Mouse (Mus musculus) induced T-regulatory cell, adult 2 months (primary cell): ENCODE measurements around the gene Rabgap1l.

ENCODE experiments used
- DNase-seq: peaks from one replicate; pipeline ENCODE4 v3.0.0-alpha.2; 2012; ENCODE audit warnings: low read depth

Rabgap1l gene

DNA sequence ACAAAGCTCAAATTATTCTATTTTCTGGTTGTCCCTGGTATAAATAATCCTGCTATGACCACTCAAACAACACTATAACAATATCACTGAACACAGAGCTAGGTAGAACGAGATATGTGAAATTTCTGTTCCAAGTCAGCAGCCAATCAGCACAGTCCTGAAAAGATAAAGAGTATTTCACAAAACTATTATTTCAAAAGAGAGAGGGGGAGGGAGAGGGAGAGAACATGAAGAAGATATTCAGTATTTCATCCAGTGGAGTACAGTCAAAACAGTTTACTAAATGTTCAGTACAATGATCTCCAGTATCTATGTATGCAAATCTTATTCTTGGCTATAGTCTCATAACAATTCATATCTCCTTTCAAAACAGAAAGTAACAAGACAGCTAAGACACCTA is 5.1 kb downstream of the Rabgap1l start:
- peak; percentile 55 for DNase-seq

DNA sequence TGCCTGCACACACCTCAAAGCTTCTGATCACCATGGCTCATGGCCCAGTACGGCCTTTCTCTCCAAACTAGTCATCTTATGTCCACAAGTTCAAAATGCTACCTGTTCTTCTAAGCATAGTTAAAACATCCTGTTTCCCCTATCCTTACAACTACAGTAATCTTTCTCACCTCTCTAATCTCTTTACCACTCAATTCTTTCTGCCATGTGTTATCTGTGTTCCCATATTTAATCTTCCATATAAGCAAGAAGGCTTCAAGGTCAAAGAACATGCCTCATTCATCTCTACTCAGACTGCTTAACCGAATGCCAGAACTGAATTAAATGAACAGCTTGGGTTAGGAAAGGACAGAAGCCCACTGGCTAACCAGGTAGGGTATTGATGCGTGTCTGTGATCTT is 5.8 kb downstream of the Rabgap1l start:
- DNase-seq: peak; percentile 58

- peak; percentile 70 for DNase-seq
Observed at GRCm38 (mm10) chr1:160786571-160786970, 6.4 kb downstream of the Rabgap1l start.

- DNase-seq: peak; percentile 55
Observed at GRCm38 (mm10) chr1:160785681-160786225, 7.3 kb downstream of the Rabgap1l start.

DNA sequence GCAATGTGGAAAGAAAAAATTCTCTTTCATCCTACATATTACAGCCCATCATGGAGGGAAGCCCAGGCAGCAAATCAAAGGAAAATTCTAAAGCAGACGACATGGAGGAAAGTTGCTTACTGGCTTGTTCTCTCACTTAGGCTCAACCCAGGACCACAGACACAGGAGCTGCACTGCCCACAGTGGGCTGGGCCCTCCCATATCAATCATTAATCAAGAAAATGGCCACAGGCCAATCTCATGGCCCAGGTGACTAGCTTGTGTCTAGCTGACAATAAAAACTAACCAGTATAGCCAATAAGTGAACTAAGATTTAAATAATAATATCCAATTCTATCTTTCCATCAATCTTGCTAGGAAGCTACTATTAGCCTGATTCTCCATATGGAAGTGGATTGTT is 8.9 kb downstream of the Rabgap1l start:
- DNase-seq: no peak

GRCm38 (mm10) chr1:160774166-160774565 is 18.8 kb downstream of the Rabgap1l start:
- DNase-seq: no peak

- no peak for DNase-seq
Observed at GRCm38 (mm10) chr1:160765565-160765964, 27.4 kb downstream of the Rabgap1l start.

GRCm38 (mm10) chr1:160758243-160758642 is 34.8 kb downstream of the Rabgap1l start:
- DNase-seq: peak; percentile 79

GRCm38 (mm10) chr1:160755359-160755758 is 37.7 kb downstream of the Rabgap1l start:
- no peak for DNase-seq

GRCm38 (mm10) chr1:160750629-160751028 is 42.4 kb downstream of the Rabgap1l start:
- DNase-seq: no peak

DNA sequence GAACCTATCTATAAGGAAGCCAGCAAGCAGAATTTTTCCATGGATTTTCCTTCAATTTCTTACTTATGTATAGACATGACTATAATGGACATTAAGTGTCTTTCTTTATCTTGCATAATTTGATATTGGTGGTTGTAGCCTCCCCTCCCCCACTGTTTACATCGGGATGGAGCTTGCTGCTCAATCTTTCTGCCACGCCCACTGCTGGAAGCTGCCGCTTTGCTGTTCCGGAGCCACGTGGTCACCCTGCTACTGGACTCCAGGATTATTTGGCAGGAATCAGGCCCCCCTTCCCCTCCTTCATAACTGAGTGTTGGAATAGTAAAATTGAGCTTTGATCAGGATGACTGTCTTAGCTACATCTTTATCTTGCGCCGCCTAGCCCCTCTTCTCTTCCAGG is 46.2 kb downstream of the Rabgap1l start:
- DNase-seq: no peak

DNA sequence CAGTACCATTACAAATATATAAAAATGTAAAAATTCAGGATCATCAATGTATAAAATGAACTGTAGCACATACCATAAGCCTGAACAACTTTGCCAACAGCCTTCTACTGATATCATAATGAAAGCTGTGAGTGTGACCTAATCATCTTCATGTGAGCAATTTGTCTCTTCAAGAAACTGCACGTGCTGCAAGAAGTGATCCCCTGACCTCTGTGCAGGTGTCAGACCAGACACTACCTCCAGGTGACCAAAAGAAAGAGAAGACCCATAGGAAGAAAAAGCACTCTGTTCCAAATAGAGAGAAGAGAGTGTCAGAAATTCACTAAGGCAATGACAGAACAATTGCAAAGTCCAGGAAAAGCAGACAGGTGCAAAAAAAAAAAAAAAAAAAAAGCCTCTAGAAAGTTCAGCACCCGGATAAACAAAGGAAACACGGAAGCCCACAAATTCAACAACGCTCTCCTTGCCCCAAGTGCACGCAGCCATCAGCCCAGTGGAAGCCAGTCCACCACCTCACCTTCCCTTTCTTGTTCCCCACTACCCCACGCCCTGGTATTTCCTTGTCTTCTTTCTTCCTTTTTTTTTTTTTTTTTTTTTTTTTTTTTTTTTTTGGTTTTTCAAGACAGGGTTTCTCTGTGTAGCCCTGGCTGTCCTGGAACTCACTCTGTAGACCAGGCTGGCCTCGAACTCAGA is 47.6 kb downstream of the Rabgap1l start:
- no peak for DNase-seq

DNA sequence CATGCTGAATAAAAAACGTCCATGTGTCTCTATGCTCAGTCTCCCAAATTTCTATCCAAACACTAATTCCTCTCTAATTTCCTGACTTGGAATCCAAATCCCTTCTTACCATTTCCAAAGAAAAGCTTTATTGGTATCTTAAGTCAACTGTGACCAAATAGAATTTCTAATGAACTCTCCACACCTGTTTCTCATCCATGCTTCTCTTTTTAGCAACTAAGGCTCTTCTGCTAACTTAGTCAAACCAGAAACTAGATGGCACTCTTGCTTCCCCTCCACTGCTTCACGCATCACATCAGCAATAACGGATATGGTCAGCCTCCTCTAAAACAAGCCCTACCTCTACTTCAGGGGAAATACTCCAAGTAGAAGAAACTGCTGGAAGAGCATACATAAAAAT is 49.0 kb downstream of the Rabgap1l start:
- DNase-seq: peak; percentile 26

GRCm38 (mm10) chr1:160743229-160743628 is 49.8 kb downstream of the Rabgap1l start:
- peak; percentile 86 for DNase-seq

- DNase-seq: no peak
Observed at GRCm38 (mm10) chr1:160740650-160741049, 52.4 kb downstream of the Rabgap1l start.

DNA sequence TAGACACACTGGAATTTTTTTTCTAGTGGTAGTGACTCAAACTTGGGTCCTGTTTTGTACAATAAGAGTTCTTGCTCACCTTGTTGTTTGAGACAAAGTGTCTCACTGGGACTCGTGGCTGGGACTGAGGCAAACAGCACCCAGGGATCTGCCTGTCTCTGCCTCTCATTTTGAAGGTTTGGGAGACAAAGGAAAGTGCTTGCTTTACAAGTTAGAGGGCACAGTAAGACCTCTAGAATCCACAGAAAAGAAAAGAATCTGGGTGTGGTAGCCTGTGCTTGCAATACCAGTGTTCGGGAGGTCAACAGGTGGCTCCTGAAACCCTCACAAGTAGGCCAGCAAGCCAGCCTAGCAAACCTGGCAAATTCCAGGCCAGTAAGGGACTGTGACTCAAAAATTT is 58.3 kb downstream of the Rabgap1l start:
- DNase-seq: no peak

DNA sequence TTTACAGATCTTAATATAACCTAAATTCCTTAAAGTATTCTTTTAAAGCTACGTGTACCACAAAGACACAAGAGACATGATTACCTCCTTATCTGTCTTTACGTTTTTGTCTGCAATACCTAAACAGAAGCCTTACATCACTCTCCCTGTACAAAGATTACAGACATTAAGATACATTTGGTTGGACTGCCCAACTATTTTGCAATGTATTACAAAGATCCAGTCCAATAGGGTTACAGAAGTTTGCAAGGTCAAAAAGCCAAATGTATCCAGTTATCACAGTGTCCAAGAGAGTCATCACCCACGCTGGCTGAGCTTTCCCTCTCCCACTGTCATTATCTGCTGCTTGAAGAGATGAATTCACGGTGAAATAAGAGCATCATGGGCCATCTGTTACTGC is 63.1 kb downstream of the Rabgap1l start:
- DNase-seq: no peak

DNA sequence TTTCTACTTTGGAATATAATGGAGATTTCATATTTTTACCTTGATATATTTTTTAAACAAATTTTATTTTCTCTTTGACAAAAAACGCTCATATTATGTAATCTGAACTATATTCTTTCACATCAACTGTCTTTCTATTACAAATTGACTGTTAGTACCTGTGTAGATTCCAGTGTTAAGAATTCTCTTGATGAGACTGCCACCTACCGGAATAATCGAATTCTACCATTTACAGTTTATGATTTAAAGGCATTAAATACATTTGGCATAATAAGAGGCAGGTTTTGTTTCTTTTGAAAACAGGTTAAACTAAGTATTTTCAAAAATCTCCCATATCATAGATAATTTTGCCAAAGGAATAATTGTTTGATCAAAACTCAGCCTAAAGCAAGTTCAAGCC is 75.3 kb downstream of the Rabgap1l start:
- DNase-seq: peak; percentile 73

DNA sequence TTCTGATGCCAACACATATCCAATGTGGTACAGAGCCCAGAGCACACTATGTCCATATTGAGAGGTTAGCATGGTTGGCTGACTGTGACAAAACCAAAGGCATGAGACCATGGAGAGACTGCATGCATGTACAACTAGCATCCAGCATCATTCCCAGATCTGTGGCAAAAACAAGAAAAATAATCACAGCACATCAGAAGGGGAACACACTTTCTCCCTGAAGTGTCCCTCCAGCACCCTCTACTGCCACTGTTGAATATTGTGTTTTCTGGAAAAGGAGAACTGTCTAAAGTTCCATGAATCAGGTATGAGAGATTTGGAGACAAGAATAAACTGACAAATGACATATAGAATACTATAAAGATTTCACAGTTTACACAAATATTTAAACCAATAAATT is 78.3 kb downstream of the Rabgap1l start:
- DNase-seq: no peak

DNA sequence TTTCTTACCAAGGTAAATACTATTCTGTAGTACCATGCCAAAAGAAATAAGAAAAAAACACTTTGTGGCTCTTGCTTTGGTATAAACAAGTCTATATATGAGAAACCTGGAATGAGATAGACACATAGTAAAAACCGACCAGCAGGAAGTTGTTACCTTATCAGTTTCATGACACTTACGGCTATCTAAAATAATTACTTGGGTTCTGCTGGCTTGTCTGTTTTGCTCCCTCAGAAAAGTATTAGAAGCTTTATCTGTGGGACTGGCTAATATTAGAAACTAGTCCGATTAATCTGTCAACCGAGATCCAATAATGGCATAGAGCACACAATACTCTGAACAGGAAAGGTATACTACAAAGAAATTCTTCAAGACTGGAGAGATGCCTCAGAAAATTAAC is 79.1 kb downstream of the Rabgap1l start:
- DNase-seq: no peak

- no peak for DNase-seq
Observed at GRCm38 (mm10) chr1:160713383-160713782, 79.6 kb downstream of the Rabgap1l start.

GRCm38 (mm10) chr1:160710539-160710938 is 82.5 kb downstream of the Rabgap1l start:
- no peak for DNase-seq

DNA sequence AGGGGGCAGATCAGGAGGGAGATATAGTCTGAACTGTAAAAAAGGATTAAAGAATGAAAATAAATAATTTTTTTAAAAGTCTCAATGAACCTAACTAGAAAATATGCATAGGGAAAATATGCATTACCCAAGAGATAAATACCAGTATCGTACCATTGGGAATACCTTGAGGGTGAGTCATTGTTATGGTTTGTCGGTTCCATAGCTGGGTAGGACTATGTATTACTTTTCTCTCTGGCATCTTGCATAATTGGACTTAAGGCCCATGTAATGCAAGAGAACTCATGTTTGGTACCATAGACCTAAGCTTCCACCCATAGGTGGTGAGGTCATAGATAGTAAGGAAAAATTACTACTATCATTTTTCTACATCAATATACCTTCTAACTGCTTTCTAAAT is 88.4 kb downstream of the Rabgap1l start:
- no peak for DNase-seq

- no peak for DNase-seq
Observed at GRCm38 (mm10) chr1:160703813-160704212, 89.2 kb downstream of the Rabgap1l start.
